Mouse (Mus musculus) olfactory bulb, adult 2 months (tissue): ENCODE data around the gene Mycbp.

Experiments used
- CTCF ChIP-seq: fragments of 200-500 bp; IDR thresholded peaks from 2 replicates; pipeline ENCODE4 v1.5.1; 2012; ENCODE audit warnings: low read depth, mild to moderate bottlenecking, low read length, moderate library complexity; ENCODE audit not compliant: insufficient read depth
- POLR2A ChIP-seq: fragments of 200-500 bp; IDR thresholded peaks from 2 replicates; pipeline ENCODE4 v1.6.1; 2012; ENCODE audit warnings: mild to moderate bottlenecking, low read depth, low read length, moderate library complexity; ENCODE audit not compliant: insufficient read depth

DNA sequence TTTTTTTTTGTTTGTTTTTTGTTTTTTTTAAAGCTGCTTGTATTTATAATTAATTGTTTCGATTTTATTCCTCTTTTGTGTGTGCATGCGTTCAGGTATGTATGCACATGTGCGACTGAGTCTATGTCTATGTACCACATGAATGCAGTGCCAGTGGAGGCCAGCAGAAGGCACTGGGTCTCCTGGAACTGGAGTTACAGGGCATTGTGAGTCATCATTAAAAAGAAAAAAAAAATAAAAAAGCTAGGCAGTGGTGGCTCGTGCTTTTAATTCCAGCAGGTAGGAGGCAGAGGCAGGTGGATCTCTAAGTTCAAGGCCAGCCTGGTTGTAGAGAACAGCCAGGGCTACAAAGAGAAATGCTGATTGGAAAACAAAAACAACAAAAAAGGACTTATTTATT is 25.4 kb downstream of the Mycbp start:
- no peak for TF ChIP-seq CTCF
- TF ChIP-seq POLR2A: no peak
